Mouse (Mus musculus) telencephalon, adult 2 months (tissue): Measurements from ENCODE around the gene Wipi1.

Source experiments
- DNase-seq: peaks from one replicate; pipeline ENCODE4 v3.0.0-alpha.2; 2011; ENCODE audit warnings: low read depth, low spot score

The Wipi1 gene

GRCm38 (mm10) chr11:109583986-109584385, 27.8 kb downstream of the Wipi1 start:
- DNase-seq: no peak

GRCm38 (mm10) chr11:109579999-109580398, 31.8 kb downstream of the Wipi1 start:
- DNase-seq: no peak

- DNase-seq: no peak
Observed at GRCm38 (mm10) chr11:109578536-109578935, 33.2 kb downstream of the Wipi1 start.

GRCm38 (mm10) chr11:109575832-109576231, 35.9 kb downstream of the Wipi1 start:
- no peak for DNase-seq

- DNase-seq: no peak
Observed at GRCm38 (mm10) chr11:109574604-109575003, 37.2 kb downstream of the Wipi1 start.

GRCm38 (mm10) chr11:109572051-109572450, 39.7 kb downstream of the Wipi1 start:
- no peak for DNase-seq

GRCm38 (mm10) chr11:109569809-109570208, 42.0 kb downstream of the Wipi1 start:
- no peak for DNase-seq

- DNase-seq: no peak
Observed at GRCm38 (mm10) chr11:109569007-109569618, 42.7 kb downstream of the Wipi1 start.

GRCm38 (mm10) chr11:109564466-109565214, 47.1 kb downstream of the Wipi1 start:
- no peak for DNase-seq

GRCm38 (mm10) chr11:109563708-109564107, 48.1 kb downstream of the Wipi1 start:
- no peak for DNase-seq

GRCm38 (mm10) chr11:109561445-109561844, 50.3 kb downstream of the Wipi1 start:
- no peak for DNase-seq

GRCm38 (mm10) chr11:109560793-109561257, 50.9 kb downstream of the Wipi1 start:
- DNase-seq: no peak

GRCm38 (mm10) chr11:109559241-109559640, 52.5 kb downstream of the Wipi1 start:
- no peak for DNase-seq

GRCm38 (mm10) chr11:109557419-109557818, 54.3 kb downstream of the Wipi1 start:
- no peak for DNase-seq

GRCm38 (mm10) chr11:109556130-109556529, 55.6 kb downstream of the Wipi1 start:
- no peak for DNase-seq

- DNase-seq: no peak
Observed at GRCm38 (mm10) chr11:109554443-109554842, 57.3 kb downstream of the Wipi1 start.

- DNase-seq: no peak
Observed at GRCm38 (mm10) chr11:109553921-109554320, 57.8 kb downstream of the Wipi1 start.

GRCm38 (mm10) chr11:109549599-109550290, 62.0 kb downstream of the Wipi1 start:
- no peak for DNase-seq

- no peak for DNase-seq
Observed at GRCm38 (mm10) chr11:109547652-109548051, 64.1 kb downstream of the Wipi1 start.

- no peak for DNase-seq
Observed at GRCm38 (mm10) chr11:109546305-109547001, 65.3 kb downstream of the Wipi1 start.

GRCm38 (mm10) chr11:109545700-109546143, 66.0 kb downstream of the Wipi1 start:
- no peak for DNase-seq

- DNase-seq: no peak
Observed at GRCm38 (mm10) chr11:109545265-109545664, 66.5 kb downstream of the Wipi1 start.
